Mouse (Mus musculus): ENCODE measurements around the gene BC030867. TPM values are rescaled to one million over a fixed set of nuclear protein-coding genes. Genes with fewer than 3 reads are reported as not detected.
A peak's percentile ranks its signal among the peaks of the same experiment; 100 is the strongest.

BC030867 gene
- total RNA-seq, 2 experiments from 2014 or later: 0.22 to 0.28 TPM

- no peak for DNase-seq
Observed at GRCm38 (mm10) chr11:102290141-102290540, 41.5 kb downstream of the BC030867 start.

- DNase-seq: peak in 1 of 2 experiments; percentile 2
Observed at GRCm38 (mm10) chr11:102291051-102291535, 42.4 kb downstream of the BC030867 start.

GRCm38 (mm10) chr11:102293971-102294370, 45.3 kb downstream of the BC030867 start:
- peak in 1 of 2 experiments; percentile 2 for DNase-seq

GRCm38 (mm10) chr11:102294416-102294815, 45.7 kb downstream of the BC030867 start:
- peak in 1 of 2 experiments; percentile 6 for DNase-seq

- peak; percentile 43 to 56 for DNase-seq
Observed at GRCm38 (mm10) chr11:102294887-102295597, 46.4 kb downstream of the BC030867 start.

- peak; percentile 53 to 60 for DNase-seq
Observed at GRCm38 (mm10) chr11:102295598-102296471, 47.2 kb downstream of the BC030867 start.

- DNase-seq: peak; percentile 97 to 99
Observed at GRCm38 (mm10) chr11:102296491-102297472, 48.1 kb downstream of the BC030867 start, which contains the start of gene Atxn7l3. Atxn7l3 (minus strand) TSS chr11:102296631.

- DNase-seq: no peak
Observed at GRCm38 (mm10) chr11:102297577-102298556, 49.2 kb downstream of the BC030867 start.

GRCm38 (mm10) chr11:102299839-102300238, 51.2 kb downstream of the BC030867 start:
- DNase-seq: peak in 1 of 2 experiments; percentile 66

- DNase-seq: no peak
Observed at GRCm38 (mm10) chr11:102304141-102304540, 55.5 kb downstream of the BC030867 start.

- DNase-seq: no peak
Observed at GRCm38 (mm10) chr11:102305359-102305758, 56.7 kb downstream of the BC030867 start.

GRCm38 (mm10) chr11:102308104-102308503, 59.4 kb downstream of the BC030867 start:
- DNase-seq: no peak

- peak; percentile 96 to 98 for DNase-seq
Observed at GRCm38 (mm10) chr11:102308979-102309378, 60.3 kb downstream of the BC030867 start.

GRCm38 (mm10) chr11:102309821-102310617, 61.3 kb downstream of the BC030867 start:
- no peak for DNase-seq

GRCm38 (mm10) chr11:102310768-102311695, 62.4 kb downstream of the BC030867 start:
- DNase-seq: no peak

GRCm38 (mm10) chr11:102311966-102312365, 63.3 kb downstream of the BC030867 start:
- no peak for DNase-seq

GRCm38 (mm10) chr11:102312586-102312985, 63.9 kb downstream of the BC030867 start:
- no peak for DNase-seq

- no peak for DNase-seq
Observed at GRCm38 (mm10) chr11:102314321-102314720, 65.6 kb downstream of the BC030867 start.
